Mouse (Mus musculus): ENCODE data around the gene Bmt2.

DNA sequence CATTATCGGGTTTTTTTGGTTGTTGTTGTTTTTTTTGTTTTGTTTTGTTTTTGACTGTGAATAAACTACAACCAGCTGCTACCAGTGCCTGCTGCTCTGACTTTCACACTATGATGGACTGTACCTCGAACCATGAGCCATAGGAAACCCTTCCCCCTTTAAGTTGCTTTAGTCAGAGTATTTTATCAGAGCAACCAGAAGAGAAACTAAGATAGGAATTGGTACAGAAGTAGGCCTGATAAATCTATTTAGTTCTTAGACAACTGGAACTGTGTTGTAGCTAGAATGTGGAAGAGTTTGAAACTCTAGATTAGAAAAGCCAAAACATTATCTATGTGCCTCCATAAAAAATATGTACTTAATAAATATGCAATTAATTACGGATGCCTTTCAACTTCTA, 25.5 kb downstream of the Bmt2 start:
- no peak for TF ChIP-seq CTCF (conservative IDR thresholded peaks at IDR 0.05 in 1 of 2, IDR thresholded peaks at IDR 0.05 in 1 of 2; ENCODE audit: low read depth in 2 of 2, low read length in 2 of 2)
- TF ChIP-seq POLR2A (IDR thresholded peaks at IDR 0.05; ENCODE audit: low read depth, low read length): no peak
- no peak for TF ChIP-seq MAX (IDR thresholded peaks at IDR 0.05; ENCODE audit: low read length)
- TF ChIP-seq NRF1 (IDR thresholded peaks at IDR 0.05; ENCODE audit: low read depth, low read length): no peak
- TF ChIP-seq MAFK (IDR thresholded peaks at IDR 0.05; ENCODE audit: insufficient replicate concordance, low read length): no peak
- no peak for TF ChIP-seq TCF12 (IDR thresholded peaks at IDR 0.05; ENCODE audit: low read depth, low read length)
- no peak for TF ChIP-seq ELF1 (IDR thresholded peaks at IDR 0.05; ENCODE audit: low read depth, low read length)
- no peak for TF ChIP-seq EP300 (IDR thresholded peaks at IDR 0.05; ENCODE audit: low read length)
- no peak for TF ChIP-seq CHD2 (IDR thresholded peaks at IDR 0.05; ENCODE audit: low read length)
- TF ChIP-seq ETS1 (conservative IDR thresholded peaks at IDR 0.05; ENCODE audit: low read depth, low read length): no peak
